Mouse (Mus musculus): ENCODE measurements around the gene Wif1. TPM values are rescaled to one million over a fixed set of nuclear protein-coding genes. Genes with fewer than 3 reads are reported as not detected.

Gene Wif1
- polyA plus RNA-seq, 1 experiment from 2014 or later, result 0.03 TPM

DNA sequence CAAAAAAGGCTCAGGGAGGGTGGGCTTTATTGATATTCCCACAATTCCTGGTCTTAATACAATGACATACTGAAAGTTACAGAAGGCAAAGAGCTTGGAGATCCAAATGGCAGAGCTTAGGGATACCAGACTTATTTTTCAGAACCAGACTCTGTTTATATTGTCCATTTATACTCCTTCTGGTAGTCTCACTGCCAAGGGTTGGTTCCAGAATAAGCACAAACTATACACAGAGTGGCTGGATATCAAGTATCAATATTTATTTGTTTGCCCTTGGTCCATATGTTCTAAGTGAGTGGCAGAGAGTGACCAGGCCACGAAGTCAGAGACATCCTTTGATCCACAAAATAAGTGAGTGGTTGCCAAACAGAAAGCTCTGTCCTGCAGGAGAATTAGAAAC lies 34.2 kb downstream of the Wif1 start:
- ChIA-PET POLR2A (no interaction called here), CTCF (no interaction called here)
- no peak for TF ChIP-seq CTCF (IDR thresholded peaks at IDR 0.05)
- DNase-seq (ENCODE audit: low read depth, low spot score) (no peak), ATAC-seq (no peak)
- in situ Hi-C loops (cut with MboI; ENCODE audit: low pct_unique_long_range_greater_than_20kb), result no loop called here
- H3K27me3 ChIP-seq, result no peaks in the 10 kb centered on the region

DNA sequence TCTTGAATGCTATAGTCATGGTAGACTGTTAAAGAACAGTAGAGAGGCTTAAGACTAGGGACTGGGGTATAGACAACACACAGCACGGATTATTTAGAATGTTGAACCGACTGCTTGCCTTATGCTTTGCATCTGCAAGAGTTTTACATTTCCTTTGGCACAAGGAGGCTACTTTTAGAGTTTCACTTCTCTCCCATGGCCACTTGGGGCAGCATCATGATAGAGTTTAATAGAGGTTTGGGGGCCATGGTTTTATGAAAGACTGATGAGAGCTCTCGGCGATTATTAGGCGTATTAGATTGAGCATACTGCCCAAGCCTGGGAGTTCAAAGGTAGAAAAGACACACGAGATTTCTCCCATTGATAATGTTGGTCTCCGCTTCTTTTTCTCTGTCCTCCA lies 37.0 kb downstream of the Wif1 start:
- DNase-seq (ENCODE audit: low read depth, low spot score) (no peak), ATAC-seq (no peak)
- in situ Hi-C loops (cut with MboI; ENCODE audit: low pct_unique_long_range_greater_than_20kb), result no loop called here
- TF ChIP-seq CTCF (IDR thresholded peaks at IDR 0.05), result peak; percentile 55
- H3K27me3 ChIP-seq, result no peaks in the 10 kb centered on the region
- ChIA-PET POLR2A (no interaction called here), CTCF (no interaction called here)

DNA sequence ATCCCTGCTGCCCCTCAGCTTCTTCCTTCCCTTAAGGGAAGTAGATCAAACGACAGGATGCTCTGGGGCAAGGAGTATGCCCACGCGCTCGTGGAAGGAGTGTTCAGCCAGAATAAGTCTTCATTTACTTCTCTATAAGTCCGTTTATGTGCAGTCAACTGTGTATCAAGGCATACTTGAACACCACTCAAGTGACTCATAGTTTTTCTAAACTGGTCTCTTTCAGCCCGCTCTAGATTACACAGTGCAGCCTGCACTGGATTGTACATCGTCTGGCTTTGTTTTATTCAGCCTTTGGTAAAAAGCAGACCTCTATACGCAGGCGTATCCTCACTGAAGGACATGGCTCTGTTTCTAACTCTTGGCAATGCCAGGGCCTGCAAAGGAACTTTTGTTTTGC lies 46.7 kb downstream of the Wif1 start:
- in situ Hi-C loops (cut with MboI; ENCODE audit: low pct_unique_long_range_greater_than_20kb), result no loop called here
- DNase-seq (ENCODE audit: low read depth, low spot score) (no peak), ATAC-seq (peak; percentile 51)
- no peaks in the 10 kb centered on the region for H3K27me3 ChIP-seq
- CTCF ChIA-PET, result interaction anchor here (0.7 to 1.1 kb wide), 3 partner anchors 47 to 168 kb away, joined by 3 to 4 read pairs (median 3); partner anchors contain the start of gene Wif1
- no peak for TF ChIP-seq CTCF (IDR thresholded peaks at IDR 0.05)
- POLR2A ChIA-PET, result no interaction called here

DNA sequence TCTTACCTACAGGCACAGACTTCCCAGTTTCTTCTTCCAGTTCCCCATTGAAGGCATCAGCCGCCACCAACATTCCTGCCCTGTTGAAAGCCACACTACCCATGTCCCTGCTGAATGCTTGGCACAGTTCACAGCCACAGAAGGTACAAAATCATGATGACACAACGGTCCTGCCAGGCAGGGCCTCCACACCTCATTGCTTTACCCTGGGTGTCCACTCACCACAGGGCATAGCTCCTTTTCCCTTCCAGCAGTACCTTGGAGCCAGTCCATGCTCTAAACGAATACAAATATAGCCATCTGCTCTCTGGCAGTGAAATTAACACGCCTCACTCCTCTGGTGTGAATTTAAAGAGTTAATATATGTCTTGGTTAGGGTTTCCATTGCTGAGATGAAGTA lies 49.1 kb downstream of the Wif1 start:
- no peak for TF ChIP-seq CTCF (IDR thresholded peaks at IDR 0.05)
- ATAC-seq (no peak), DNase-seq (ENCODE audit: low read depth, low spot score) (no peak)
- ChIA-PET CTCF (no interaction called here), POLR2A (no interaction called here)
- H3K27me3 ChIP-seq, result no peaks in the 10 kb centered on the region
- in situ Hi-C loops (cut with MboI; ENCODE audit: low pct_unique_long_range_greater_than_20kb), result no loop called here

DNA sequence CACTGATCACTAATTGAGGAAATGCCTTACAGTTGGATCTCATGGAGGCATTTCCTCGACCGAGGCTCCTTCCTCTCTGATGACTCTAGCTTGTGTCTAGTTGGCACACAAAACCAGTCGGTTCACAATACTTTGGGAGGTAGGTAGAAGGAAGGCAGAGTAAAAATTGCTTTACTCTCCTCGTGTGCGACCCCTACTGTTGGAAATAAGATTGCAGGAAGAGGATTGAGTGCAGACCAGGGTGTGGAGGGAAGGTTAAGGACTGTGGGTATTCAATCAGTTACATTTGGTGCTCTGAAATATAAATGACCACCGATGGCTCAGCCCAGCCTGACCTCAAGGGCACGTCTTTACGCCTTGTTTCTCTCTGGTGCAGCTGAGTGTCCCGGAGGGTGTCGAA lies 49.8 kb downstream of the Wif1 start:
- ChIA-PET POLR2A (no interaction called here), CTCF (no interaction called here)
- in situ Hi-C loops (cut with MboI; ENCODE audit: low pct_unique_long_range_greater_than_20kb), result no loop called here
- TF ChIP-seq CTCF (IDR thresholded peaks at IDR 0.05), result peak; percentile 14
- ATAC-seq, result no peak
- DNase-seq (ENCODE audit: low read depth, low spot score), result no peak
- no peaks in the 10 kb centered on the region for H3K27me3 ChIP-seq

DNA sequence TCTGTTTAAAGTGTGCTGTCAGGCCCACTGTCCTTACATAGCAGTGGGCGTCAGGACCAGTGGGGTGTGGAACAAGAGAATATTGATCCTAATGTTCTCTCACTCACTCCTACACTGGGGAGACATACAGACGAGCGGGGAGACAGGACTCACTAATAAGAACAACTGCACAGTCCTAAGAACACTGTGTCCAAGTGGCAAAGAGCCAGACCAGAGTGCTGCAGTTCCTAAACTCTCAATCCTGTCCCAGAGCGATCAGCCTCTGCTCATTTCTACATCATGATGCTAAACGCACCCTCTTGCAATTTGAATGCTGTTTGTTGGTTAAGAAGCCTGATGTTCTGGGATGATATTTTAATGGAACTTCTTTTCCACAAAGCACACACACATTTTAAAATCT lies 54.9 kb downstream of the Wif1 start:
- no peaks in the 10 kb centered on the region for H3K27me3 ChIP-seq
- ATAC-seq (no peak), DNase-seq (ENCODE audit: low read depth, low spot score) (no peak)
- TF ChIP-seq CTCF (IDR thresholded peaks at IDR 0.05), result no peak
- CTCF ChIA-PET, result no interaction called here
- POLR2A ChIA-PET, result no interaction called here
- in situ Hi-C loops (cut with MboI; ENCODE audit: low pct_unique_long_range_greater_than_20kb), result no loop called here

DNA sequence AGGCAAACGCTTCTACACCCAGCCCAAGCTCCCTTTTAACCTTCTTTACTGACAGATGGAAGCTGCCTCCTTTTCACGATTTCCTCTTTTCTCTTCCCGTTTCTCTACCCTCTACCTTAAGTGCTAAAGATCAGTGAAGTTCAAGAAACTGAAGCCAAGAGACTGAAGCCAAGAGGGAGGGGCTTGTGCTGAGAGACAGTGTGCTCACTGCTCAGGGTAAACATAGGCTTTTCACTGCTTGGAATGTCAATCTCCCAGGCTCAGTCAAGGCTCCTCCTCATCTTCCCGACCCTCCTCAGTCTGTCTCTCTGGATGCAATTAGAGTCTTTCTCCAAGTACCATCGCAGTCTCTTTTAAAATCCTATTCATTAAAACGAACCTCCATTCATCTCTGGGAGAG lies 55.6 kb downstream of the Wif1 start:
- in situ Hi-C loops (cut with MboI; ENCODE audit: low pct_unique_long_range_greater_than_20kb), result no loop called here
- no peak for ATAC-seq
- no peak for DNase-seq (ENCODE audit: low read depth, low spot score)

DNA sequence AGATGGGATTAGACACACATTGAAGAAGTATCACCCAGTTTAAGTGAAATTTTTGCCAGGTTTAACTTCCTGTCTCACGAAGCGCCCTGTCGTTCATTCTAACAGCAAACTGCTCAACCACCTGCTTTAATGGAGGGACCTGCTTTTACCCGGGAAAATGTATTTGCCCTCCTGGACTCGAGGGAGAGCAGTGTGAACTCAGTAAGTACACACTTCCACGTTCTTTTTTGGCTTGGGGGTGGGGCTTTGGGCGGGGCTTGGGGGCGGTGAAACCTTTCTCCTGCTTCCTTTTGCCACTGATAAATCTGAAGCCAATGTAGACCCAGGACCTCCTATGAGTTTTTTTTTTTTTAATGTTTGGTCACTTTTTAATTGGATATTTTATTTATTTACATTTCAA lies 56.2 kb downstream of the Wif1 start:
- ATAC-seq, result no peak
- POLR2A ChIA-PET, result no interaction called here

More for the DNA sequence above, 55.6 kb downstream of the Wif1 start:
- no peaks in the 10 kb centered on the region for H3K27me3 ChIP-seq
- ChIA-PET CTCF (no interaction called here), POLR2A (no interaction called here)
- no peak for TF ChIP-seq CTCF (IDR thresholded peaks at IDR 0.05)

DNA sequence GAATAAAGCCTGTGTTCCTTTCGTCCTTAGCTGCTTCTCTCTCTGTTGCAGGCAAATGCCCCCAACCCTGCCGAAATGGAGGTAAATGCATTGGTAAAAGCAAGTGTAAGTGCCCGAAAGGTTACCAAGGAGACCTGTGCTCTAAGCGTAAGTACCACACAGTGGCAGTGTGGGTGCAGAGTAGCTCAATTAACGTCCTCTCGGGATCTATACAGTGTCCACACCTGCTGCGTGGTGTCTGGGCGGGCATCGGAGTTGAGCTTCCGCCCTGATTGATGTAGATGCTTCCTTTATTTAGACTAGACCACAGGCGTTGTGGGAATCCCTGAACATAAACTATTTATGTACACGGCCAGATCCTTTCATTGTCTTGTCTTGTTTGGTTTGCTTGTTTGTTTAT lies 62.2 kb downstream of the Wif1 start:
- no peak for TF ChIP-seq CTCF (IDR thresholded peaks at IDR 0.05)
- ChIA-PET CTCF (no interaction called here), POLR2A (no interaction called here)
- DNase-seq (ENCODE audit: low read depth, low spot score) (no peak), ATAC-seq (no peak)
- in situ Hi-C loops (cut with MboI; ENCODE audit: low pct_unique_long_range_greater_than_20kb), result no loop called here
- H3K27me3 ChIP-seq, result peaks cover 5% of the 10 kb centered on the region

More for the DNA sequence above, 56.2 kb downstream of the Wif1 start:
- in situ Hi-C loops (cut with MboI; ENCODE audit: low pct_unique_long_range_greater_than_20kb), result no loop called here
- TF ChIP-seq CTCF (IDR thresholded peaks at IDR 0.05), result no peak
- DNase-seq (ENCODE audit: low read depth, low spot score), result no peak
- CTCF ChIA-PET, result no interaction called here
- no peaks in the 10 kb centered on the region for H3K27me3 ChIP-seq

DNA sequence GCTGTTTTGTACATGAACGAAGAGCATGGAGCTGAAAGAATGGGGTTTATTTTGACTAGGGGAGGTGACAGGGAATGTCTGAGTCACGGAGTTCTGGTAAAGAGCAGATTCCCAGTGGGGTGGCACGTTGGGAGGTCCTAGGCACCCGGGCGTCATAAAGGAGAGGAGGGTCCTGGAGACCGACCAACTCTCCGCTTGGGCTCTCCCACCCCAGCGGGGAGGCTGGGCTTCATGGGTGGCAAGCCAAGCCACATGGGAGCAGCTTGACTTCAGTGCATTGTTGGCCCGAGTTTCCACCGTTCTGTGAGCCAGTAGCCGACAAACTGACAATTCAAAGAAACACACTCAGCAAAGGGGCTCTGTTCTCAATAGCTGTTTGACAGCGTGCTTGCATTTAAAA lies 64.5 kb downstream of the Wif1 start:
- no peak for ATAC-seq

DNA sequence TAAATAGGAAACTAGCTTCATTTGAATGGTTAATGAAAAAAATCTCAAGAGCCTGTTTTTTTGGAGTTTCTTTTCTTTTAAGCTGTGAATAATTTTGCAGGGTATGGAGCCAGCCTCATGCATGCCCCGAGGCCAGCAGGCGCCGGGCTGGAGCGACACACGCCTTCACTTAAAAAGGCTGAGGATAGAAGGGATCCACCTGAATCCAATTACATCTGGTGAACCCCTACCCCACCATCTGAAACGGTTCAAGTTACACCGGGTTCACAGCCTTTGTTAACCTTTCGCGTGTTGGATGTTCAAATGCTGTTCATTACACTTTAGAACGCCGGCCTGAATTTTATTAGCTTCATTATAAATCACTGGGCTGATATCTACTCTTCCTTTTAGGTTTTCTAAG lies 65.9 kb downstream of the Wif1 start:
- in situ Hi-C loops (cut with MboI; ENCODE audit: low pct_unique_long_range_greater_than_20kb), result no loop called here
- ChIA-PET POLR2A (no interaction called here), CTCF (no interaction called here)
- TF ChIP-seq CTCF (IDR thresholded peaks at IDR 0.05), result no peak
- ATAC-seq (no peak), DNase-seq (ENCODE audit: low read depth, low spot score) (no peak)
- H3K27me3 ChIP-seq, result peaks cover 5% of the 10 kb centered on the region

More for the DNA sequence above, 64.5 kb downstream of the Wif1 start:
- TF ChIP-seq CTCF (IDR thresholded peaks at IDR 0.05), result no peak
- H3K27me3 ChIP-seq, result peaks cover 5% of the 10 kb centered on the region
- in situ Hi-C loops (cut with MboI; ENCODE audit: low pct_unique_long_range_greater_than_20kb), result no loop called here
- ChIA-PET POLR2A (no interaction called here), CTCF (interaction anchor here (1.2 kb wide), 1 partner anchor 36 kb away, joined by 4 read pairs; no protein-coding TSS in a partner anchor)
- no peak for DNase-seq (ENCODE audit: low read depth, low spot score)

DNA sequence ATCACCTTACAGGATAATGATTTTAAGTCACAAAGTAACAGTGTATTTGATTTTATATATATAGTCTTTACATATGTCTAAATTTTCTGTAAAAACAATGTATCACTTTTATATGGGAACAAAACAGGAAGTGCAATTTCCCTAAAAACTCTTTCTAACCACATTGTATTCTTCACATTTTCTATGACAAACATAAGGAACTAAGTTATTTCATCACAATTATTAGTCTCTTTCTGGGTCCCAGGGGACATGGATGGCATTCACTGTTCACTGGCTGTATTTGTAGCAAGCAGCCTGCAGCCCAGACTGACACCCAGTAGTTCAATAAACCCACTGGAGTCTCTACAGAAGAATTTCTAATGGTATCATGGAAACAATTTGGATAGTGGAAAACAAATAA lies 82.4 kb downstream of the Wif1 start:
- in situ Hi-C loops (cut with MboI; ENCODE audit: low pct_unique_long_range_greater_than_20kb), result no loop called here
- TF ChIP-seq CTCF (IDR thresholded peaks at IDR 0.05), result no peak
- peaks cover 12% of the 10 kb centered on the region for H3K27me3 ChIP-seq
- CTCF ChIA-PET, result no interaction called here
- ATAC-seq (no peak), DNase-seq (ENCODE audit: low read depth, low spot score) (no peak)
- POLR2A ChIA-PET, result no interaction called here
